Mouse (Mus musculus) limb, embryonic 15.5 days (tissue): Measurements from ENCODE around the gene Dph2. TPM values are rescaled to one million over a fixed set of nuclear protein-coding genes. Genes with fewer than 3 reads are reported as not detected.

Experiments used
- ATAC-seq: fragments of 200-750 bp; cut with Nextera tagmentation; 2 replicates; pipeline ENCODE4 v1.8.0; 2017; ENCODE audit warnings: low read depth, moderate TSS enrichment; ENCODE audit not compliant: insufficient number of reproducible peaks, low FRiP score, low TSS enrichment
- H3K27ac ChIP-seq: fragments of 300-500 bp; sonication (generic); 2 replicates; pipeline ENCODE4 v1.5.1; 2015; ENCODE audit warnings: moderate library complexity, mild to moderate bottlenecking, inconsistent platforms
- H3K27me3 ChIP-seq: fragments of 300-500 bp; sonication (generic); 2 replicates; pipeline ENCODE4 v1.6.1; 2015; ENCODE audit warnings: inconsistent platforms
- H3K36me3 ChIP-seq: fragments of 300-500 bp; sonication (generic); 2 replicates; pipeline ENCODE4 v1.6.1; 2015; ENCODE audit warnings: inconsistent platforms
- H3K4me1 ChIP-seq: fragments of 300-500 bp; sonication (generic); 2 replicates; pipeline ENCODE4 v1.6.1; 2015; ENCODE audit warnings: inconsistent platforms
- H3K4me2 ChIP-seq: fragments of 300-500 bp; sonication (generic); 2 replicates; pipeline ENCODE4 v1.6.1; 2015; ENCODE audit warnings: mild to moderate bottlenecking, inconsistent platforms
- H3K4me3 ChIP-seq: fragments of 300-500 bp; sonication (generic); 2 replicates; pipeline ENCODE4 v1.5.1; 2015; ENCODE audit warnings: mild to moderate bottlenecking, inconsistent platforms
- H3K9ac ChIP-seq: fragments of 300-500 bp; sonication (generic); 2 replicates; pipeline ENCODE4 v1.6.1; 2015; ENCODE audit warnings: inconsistent platforms
- H3K9me3 ChIP-seq: fragments of 300-500 bp; sonication (generic); 2 replicates; pipeline ENCODE4 v1.6.1; 2016; ENCODE audit warnings: inconsistent platforms
- WGBS: fragments of 180-500 bp; shearing (Covaris S2); methylation state at CpG from one replicate; pipeline ENCODE4 v1.1.7; 2015; 5-methylcytosine and 5-hydroxymethylcytosine counted together
- polyA plus RNA-seq: library from polyadenylated mRNA; unstranded; fragments of >200 nt; fragmentation: Nextera tagmentation; extraction: Ambion mirVana; gene quantifications from 2 replicates; pipeline ENCODE4 v1.2.1, GENCODE M21; 2015

The Dph2 gene
- polyA plus RNA-seq, 1 experiment from 2014 or later: 16.2 TPM

GRCm38 (mm10) chr4:117867823-117868222 lies 24.0 kb downstream of the Dph2 start:
- Histone ChIP-seq H3K9ac (no peak overlapping the region), H3K27me3 (0 out of 2 replicates have a peak, but pooled peaks cover 7% of the 10 kb centered on the region), H3K27ac (no peak overlapping the region), H3K4me3 (no peak overlapping the region), H3K9me3 (no peaks in the 10 kb centered on the region), H3K4me1 (peaks cover 34% of the 10 kb centered on the region), H3K36me3 (peaks cover 9% of the 10 kb centered on the region), H3K4me2 (peak overlapping the region; percentile 15)
- ATAC-seq: no peak
- WGBS: 15% methylated on average over 24 of the region's 24 CpGs

- no peak for ATAC-seq
- Histone ChIP-seq H3K27me3 (0 out of 2 replicates have a peak, but pooled peaks cover 7% of the 10 kb centered on the region), H3K4me2 (no peak overlapping the region), H3K9me3 (no peaks in the 10 kb centered on the region), H3K4me3 (no peak overlapping the region), H3K4me1 (peaks cover 27% of the 10 kb centered on the region), H3K27ac (no peak overlapping the region), H3K9ac (no peak overlapping the region), H3K36me3 (peaks cover 9% of the 10 kb centered on the region)
- WGBS: 77% methylated on average over 6 of the region's 6 CpGs
Measured at GRCm38 (mm10) chr4:117867000-117867399, 24.8 kb downstream of the Dph2 start.

- Histone ChIP-seq H3K9ac (no peak overlapping the region), H3K27me3 (0 out of 2 replicates have a peak, but pooled peaks cover 7% of the 10 kb centered on the region), H3K4me1 (peaks cover 23% of the 10 kb centered on the region), H3K4me2 (no peak overlapping the region), H3K36me3 (peaks cover 9% of the 10 kb centered on the region), H3K27ac (peak overlapping the region; percentile 24; the same call in 1 of the 2 replicates), H3K9me3 (no peaks in the 10 kb centered on the region), H3K4me3 (no peak overlapping the region)
- no peak for ATAC-seq
- WGBS: 50% methylated on average over 9 of the region's 9 CpGs
Measured at GRCm38 (mm10) chr4:117866083-117866482, 25.7 kb downstream of the Dph2 start.

- H3K4me2 ChIP-seq: no peak overlapping the region
- H3K4me3 ChIP-seq: no peak overlapping the region
- H3K27ac ChIP-seq: no peak overlapping the region
- H3K4me1 ChIP-seq: peaks cover 17% of the 10 kb centered on the region
- H3K27me3 ChIP-seq: 0 out of 2 replicates have a peak, but pooled peaks cover 7% of the 10 kb centered on the region
- no peak overlapping the region for H3K9ac ChIP-seq
- no peak for ATAC-seq
- H3K9me3 ChIP-seq: no peaks in the 10 kb centered on the region
- peaks cover 10% of the 10 kb centered on the region for H3K36me3 ChIP-seq
- WGBS: 41% methylated on average over 4 of the region's 4 CpGs
Measured at GRCm38 (mm10) chr4:117862823-117863222, 29.0 kb downstream of the Dph2 start.

- ATAC-seq: no peak
- Histone ChIP-seq H3K9ac (no peak overlapping the region), H3K4me1 (peaks cover 5% of the 10 kb centered on the region; the same call in 1 of the 2 replicates), H3K4me3 (no peak overlapping the region), H3K4me2 (no peak overlapping the region), H3K27me3 (no peaks in the 10 kb centered on the region), H3K27ac (no peak overlapping the region), H3K9me3 (no peaks in the 10 kb centered on the region), H3K36me3 (peaks cover 24% of the 10 kb centered on the region)
- 79% methylated on average over 9 of the region's 9 CpGs for WGBS
Measured at GRCm38 (mm10) chr4:117860570-117860969, 31.3 kb downstream of the Dph2 start.

GRCm38 (mm10) chr4:117858794-117859193 lies 33.0 kb downstream of the Dph2 start:
- H3K4me3 ChIP-seq: no peak overlapping the region
- H3K4me2 ChIP-seq: no peak overlapping the region
- H3K9ac ChIP-seq: no peak overlapping the region
- H3K4me1 ChIP-seq: peaks cover 10% of the 10 kb centered on the region; the same call in 1 of the 2 replicates
- no peaks in the 10 kb centered on the region for H3K27me3 ChIP-seq
- H3K9me3 ChIP-seq: no peaks in the 10 kb centered on the region
- ATAC-seq: no peak
- H3K36me3 ChIP-seq: peaks cover 17% of the 10 kb centered on the region
- H3K27ac ChIP-seq: no peak overlapping the region
- WGBS: 67% methylated on average over 3 of the region's 3 CpGs

- WGBS: 68% methylated on average over 9 of the region's 9 CpGs
- Histone ChIP-seq H3K27ac (no peak overlapping the region), H3K4me1 (peaks cover 12% of the 10 kb centered on the region), H3K9me3 (no peaks in the 10 kb centered on the region), H3K36me3 (peaks cover 16% of the 10 kb centered on the region), H3K27me3 (no peaks in the 10 kb centered on the region), H3K4me2 (no peak overlapping the region), H3K9ac (no peak overlapping the region), H3K4me3 (no peak overlapping the region)
- ATAC-seq: no peak
Measured at GRCm38 (mm10) chr4:117855146-117855545, 36.7 kb downstream of the Dph2 start.

GRCm38 (mm10) chr4:117852152-117852868 lies 39.5 kb downstream of the Dph2 start:
- no peak for ATAC-seq
- peaks cover 13% of the 10 kb centered on the region for H3K4me1 ChIP-seq
- peaks cover 14% of the 10 kb centered on the region for H3K36me3 ChIP-seq
- H3K4me2 ChIP-seq: no peak overlapping the region
- no peak overlapping the region for H3K4me3 ChIP-seq
- H3K27me3 ChIP-seq: no peaks in the 10 kb centered on the region
- no peaks in the 10 kb centered on the region for H3K9me3 ChIP-seq
- no peak overlapping the region for H3K9ac ChIP-seq
- 86% methylated on average over 10 of the region's 10 CpGs for WGBS
- H3K27ac ChIP-seq: no peak overlapping the region

GRCm38 (mm10) chr4:117850871-117851270 lies 41.0 kb downstream of the Dph2 start:
- no peak overlapping the region for H3K9ac ChIP-seq
- no peak overlapping the region for H3K4me2 ChIP-seq
- ATAC-seq: no peak
- WGBS: 66% methylated on average over 7 of the region's 7 CpGs
- no peak overlapping the region for H3K4me3 ChIP-seq
- H3K36me3 ChIP-seq: peaks cover 9% of the 10 kb centered on the region; the same call in 1 of the 2 replicates
- no peak overlapping the region for H3K27ac ChIP-seq
- no peaks in the 10 kb centered on the region for H3K9me3 ChIP-seq
- peaks cover 13% of the 10 kb centered on the region for H3K4me1 ChIP-seq
- no peaks in the 10 kb centered on the region for H3K27me3 ChIP-seq

- 81% methylated on average over 7 of the region's 7 CpGs for WGBS
- H3K4me1 ChIP-seq: peaks cover 8% of the 10 kb centered on the region
- no peaks in the 10 kb centered on the region for H3K9me3 ChIP-seq
- H3K27ac ChIP-seq: no peak overlapping the region
- no peaks in the 10 kb centered on the region for H3K27me3 ChIP-seq
- no peak overlapping the region for H3K9ac ChIP-seq
- H3K4me3 ChIP-seq: no peak overlapping the region
- no peak overlapping the region for H3K4me2 ChIP-seq
- H3K36me3 ChIP-seq: peaks cover 10% of the 10 kb centered on the region
- ATAC-seq: no peak
Measured at GRCm38 (mm10) chr4:117850176-117850575, 41.7 kb downstream of the Dph2 start.

- Histone ChIP-seq H3K4me3 (no peak overlapping the region), H3K9me3 (no peaks in the 10 kb centered on the region), H3K4me2 (no peak overlapping the region), H3K4me1 (peaks cover 3% of the 10 kb centered on the region), H3K9ac (no peak overlapping the region), H3K36me3 (peaks cover 10% of the 10 kb centered on the region), H3K27ac (no peak overlapping the region), H3K27me3 (no peaks in the 10 kb centered on the region)
- WGBS: 86% methylated on average over 5 of the region's 5 CpGs
- no peak for ATAC-seq
Measured at GRCm38 (mm10) chr4:117849506-117849905, 42.3 kb downstream of the Dph2 start.

- ATAC-seq: no peak
- Histone ChIP-seq H3K9ac (no peak overlapping the region), H3K27ac (no peak overlapping the region), H3K4me3 (no peak overlapping the region), H3K36me3 (peaks cover 13% of the 10 kb centered on the region), H3K4me1 (peaks cover 3% of the 10 kb centered on the region), H3K4me2 (no peak overlapping the region), H3K27me3 (no peaks in the 10 kb centered on the region), H3K9me3 (no peaks in the 10 kb centered on the region)
- WGBS: 53% methylated on average over 17 of the region's 17 CpGs
Measured at GRCm38 (mm10) chr4:117849063-117849462, 42.8 kb downstream of the Dph2 start.
